ENCODE assay signal across 18 mouse cellular contexts in the genomic region with DNA sequence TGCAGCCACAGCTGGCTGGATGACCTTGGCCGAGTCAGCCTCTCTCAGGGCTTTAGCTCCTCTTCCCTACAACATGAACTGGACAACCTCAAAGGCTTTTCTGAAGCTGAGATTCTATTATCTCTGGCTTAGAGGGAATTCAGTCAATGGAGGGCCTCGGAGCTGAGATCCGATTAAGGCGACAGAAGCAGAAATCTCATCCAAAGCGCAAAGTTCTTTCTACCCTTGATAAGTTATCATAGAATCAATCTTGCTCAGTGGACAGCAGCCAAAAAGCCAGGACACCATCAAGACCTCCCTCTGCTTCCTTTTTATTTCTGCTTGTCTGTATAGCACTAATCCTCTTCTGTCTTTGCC.
A peak's percentile ranks its signal among the peaks of the same experiment; 100 is the strongest.
DNase-seq lines count a peak whose midpoint lies in the region; ATAC-seq lines count a peak whose summit lies in the region.
"Had no signal": no experiment of that assay in that cellular context is flagged by ENCODE, and none has a peak within 500 bp of the region (broad histone marks: within the 10 kb centered on the region; RNA-seq: fewer than 3 reads in every experiment).

No protein-coding gene starts in this region.

- no peaks in the 10 kb centered on the region for H3K36me3 ChIP-seq in hindbrain, embryonic 10.5 days
- H3K36me3 ChIP-seq in hindbrain, embryonic 16.5 days (ENCODE audit: control insufficient read depth, insufficient read depth, low read length) = no peaks in the 10 kb centered on the region
- H3K36me3 ChIP-seq in forebrain, embryonic 14.5 days (ENCODE audit: control insufficient read depth, insufficient read depth, low read length) = no peaks in the 10 kb centered on the region
- H3K36me3 ChIP-seq in hindbrain, embryonic 14.5 days (replicated peaks; ENCODE audit: control insufficient read depth, insufficient read depth) = no peaks in the 10 kb centered on the region
- H3K36me3 ChIP-seq in midbrain, embryonic 14.5 days (ENCODE audit: control insufficient read depth, insufficient read depth, low read length) = no peaks in the 10 kb centered on the region
- H3K36me3 ChIP-seq: intestine, embryonic 15.5 days; limb, embryonic 13.5 days; liver, embryonic 13.5 days; lung, embryonic 15.5 days had no signal

- H3K27me3 ChIP-seq in hindbrain, embryonic 10.5 days (ENCODE audit: insufficient read depth, poor library complexity, severe bottlenecking) = no peaks in the 10 kb centered on the region
- H3K27me3 ChIP-seq in hindbrain, embryonic 16.5 days (replicated peaks; ENCODE audit: control insufficient read depth, insufficient read depth, low read length) = no peaks in the 10 kb centered on the region
- H3K27me3 ChIP-seq in forebrain, embryonic 14.5 days (replicated peaks; ENCODE audit: control insufficient read depth, insufficient read depth, low read length) = no peaks in the 10 kb centered on the region
- no peaks in the 10 kb centered on the region for H3K27me3 ChIP-seq in hindbrain, embryonic 14.5 days (ENCODE audit: control insufficient read depth, insufficient read depth, low read length)
- no peaks in the 10 kb centered on the region for H3K27me3 ChIP-seq in midbrain, embryonic 14.5 days (ENCODE audit: control insufficient read depth, insufficient read depth, low read length)
- H3K27me3 ChIP-seq: intestine, embryonic 15.5 days; limb, embryonic 13.5 days; liver, embryonic 13.5 days; lung, embryonic 15.5 days had no signal

- DNase-seq in hindbrain, embryonic 10.5 days (ENCODE audit: low spot score) = no peak
- peak; percentile 54 for DNase-seq in forebrain, embryonic 14.5 days (ENCODE audit: low spot score)
- DNase-seq in hindbrain, embryonic 14.5 days (ENCODE audit: low spot score) = no peak
- DNase-seq in midbrain, embryonic 14.5 days = peak; percentile 60
- DNase-seq in frontal cortex, postnatal 10 days (ENCODE audit: low spot score in 2 of 2) = no peak
- no peak for DNase-seq in heart, adult 18-20 months
- DNase-seq: adrenal gland, postnatal 10 days; cerebellum, postnatal 14 days; heart, adult 2 months; heart, postnatal 36 days; kidney, adult 9 months; liver, embryonic 13.5 days; lung, postnatal 4 days had no signal

- H3K9me3 ChIP-seq in hindbrain, embryonic 10.5 days = no peaks in the 10 kb centered on the region
- no peaks in the 10 kb centered on the region for H3K9me3 ChIP-seq in hindbrain, embryonic 16.5 days (ENCODE audit: control insufficient read depth, low read length)
- no peaks in the 10 kb centered on the region for H3K9me3 ChIP-seq in forebrain, embryonic 14.5 days (replicated peaks; ENCODE audit: control insufficient read depth, low read length)
- H3K9me3 ChIP-seq in hindbrain, embryonic 14.5 days (ENCODE audit: control insufficient read depth, low read length) = no peaks in the 10 kb centered on the region
- H3K9me3 ChIP-seq in midbrain, embryonic 14.5 days (ENCODE audit: control insufficient read depth, low read length) = no peaks in the 10 kb centered on the region
- H3K9me3 ChIP-seq: intestine, embryonic 15.5 days; limb, embryonic 13.5 days; liver, embryonic 13.5 days; lung, embryonic 15.5 days had no signal

- 40% methylated on average over 5 of the region's 5 CpGs for WGBS in hindbrain, embryonic 10.5 days
- WGBS in hindbrain, embryonic 16.5 days = 11% methylated on average over 5 of the region's 5 CpGs
- 10% methylated on average over 5 of the region's 5 CpGs for WGBS in forebrain, embryonic 14.5 days
- WGBS in hindbrain, embryonic 14.5 days = 13% methylated on average over 5 of the region's 5 CpGs
- WGBS in midbrain, embryonic 14.5 days = 1% methylated on average over 5 of the region's 5 CpGs

- peaks cover 38% of the 10 kb centered on the region for H3K4me1 ChIP-seq in hindbrain, embryonic 10.5 days (replicated peaks)
- peaks cover 8% of the 10 kb centered on the region; the same call in 1 of the 2 replicates for H3K4me1 ChIP-seq in hindbrain, embryonic 16.5 days (ENCODE audit: control insufficient read depth, insufficient read depth, low read depth, low read length)
- peaks cover 14% of the 10 kb centered on the region for H3K4me1 ChIP-seq in forebrain, embryonic 14.5 days (ENCODE audit: control insufficient read depth, insufficient read depth, low read length)
- H3K4me1 ChIP-seq in hindbrain, embryonic 14.5 days (replicated peaks; ENCODE audit: control insufficient read depth, insufficient read depth, low read length) = peaks cover 13% of the 10 kb centered on the region
- peaks cover 14% of the 10 kb centered on the region for H3K4me1 ChIP-seq in midbrain, embryonic 14.5 days (ENCODE audit: control insufficient read depth, insufficient read depth, low read length)
- H3K4me1 ChIP-seq: intestine, embryonic 15.5 days; liver, embryonic 13.5 days; lung, embryonic 15.5 days had no signal

- no peak overlapping the region for H3K4me3 ChIP-seq in hindbrain, embryonic 10.5 days
- no peak overlapping the region for H3K4me3 ChIP-seq in hindbrain, embryonic 16.5 days (ENCODE audit: low read length)
- H3K4me3 ChIP-seq in forebrain, embryonic 14.5 days (ENCODE audit: low read depth, low read length) = no peak overlapping the region
- H3K4me3 ChIP-seq in hindbrain, embryonic 14.5 days (replicated peaks; ENCODE audit: low read length) = no peak overlapping the region
- H3K4me3 ChIP-seq in midbrain, embryonic 14.5 days (replicated peaks; ENCODE audit: low read depth, low read length) = no peak overlapping the region
- H3K4me3 ChIP-seq: heart, adult 2 months; intestine, embryonic 15.5 days; limb, embryonic 13.5 days; liver, embryonic 13.5 days; lung, embryonic 15.5 days had no signal

- H3K4me2 ChIP-seq in hindbrain, embryonic 16.5 days (ENCODE audit: low read length) = no peak overlapping the region
- H3K4me2 ChIP-seq in forebrain, embryonic 14.5 days (ENCODE audit: low read length) = no peak overlapping the region
- no peak overlapping the region for H3K4me2 ChIP-seq in hindbrain, embryonic 14.5 days (replicated peaks)
- H3K4me2 ChIP-seq in midbrain, embryonic 14.5 days (ENCODE audit: low read length) = no peak overlapping the region
- H3K4me2 ChIP-seq: intestine, embryonic 15.5 days; limb, embryonic 13.5 days; liver, embryonic 13.5 days; lung, embryonic 15.5 days had no signal

- H3K9ac ChIP-seq in hindbrain, embryonic 16.5 days (ENCODE audit: low read depth, low read length) = no peak overlapping the region
- H3K9ac ChIP-seq in forebrain, embryonic 14.5 days (ENCODE audit: low read length) = no peak overlapping the region
- H3K9ac ChIP-seq in hindbrain, embryonic 14.5 days = no peak overlapping the region
- H3K9ac ChIP-seq in midbrain, embryonic 14.5 days (replicated peaks; ENCODE audit: low read length) = no peak overlapping the region
- H3K9ac ChIP-seq: intestine, embryonic 15.5 days; limb, embryonic 13.5 days; liver, embryonic 13.5 days; lung, embryonic 15.5 days had no signal

- peak overlapping the region; percentile 57 for H3K27ac ChIP-seq in hindbrain, embryonic 10.5 days
- no peak overlapping the region for H3K27ac ChIP-seq in hindbrain, embryonic 16.5 days (ENCODE audit: low read depth, low read length)
- H3K27ac ChIP-seq in forebrain, embryonic 14.5 days (ENCODE audit: low read depth, low read length) = 0 out of 2 replicates have a peak overlapping the region, but pooled peaks have one; percentile 14
- H3K27ac ChIP-seq in hindbrain, embryonic 14.5 days = peak overlapping the region; percentile 35
- H3K27ac ChIP-seq in midbrain, embryonic 14.5 days (replicated peaks; ENCODE audit: low read depth, low read length) = peak overlapping the region; percentile 2; the same call in 1 of the 2 replicates
- H3K27ac ChIP-seq: heart, adult 2 months; intestine, embryonic 15.5 days; limb, embryonic 13.5 days; liver, embryonic 13.5 days; lung, embryonic 15.5 days; stomach, postnatal 0 days had no signal

- ATAC-seq in hindbrain, embryonic 16.5 days = no peak
- ATAC-seq in forebrain, embryonic 14.5 days = no peak
- ATAC-seq in hindbrain, embryonic 14.5 days (ENCODE audit: low FRiP score) = no peak
- ATAC-seq in midbrain, embryonic 14.5 days (ENCODE audit: low FRiP score, low TSS enrichment) = no peak
- ATAC-seq: intestine, embryonic 15.5 days had no signal

Comparison
In these comparisons a context has a peak if more than half of its experiments do, and no peak if none do; other contexts are left out.
1. DNase-seq: peak in forebrain, embryonic 14.5 days (single experiment) and midbrain, embryonic 14.5 days (single experiment); none in hindbrain, embryonic 10.5 days (single experiment), hindbrain, embryonic 14.5 days (single experiment), frontal cortex, postnatal 10 days (0 of 2) and heart, adult 18-20 months (0 of 2).